Mouse (Mus musculus) right cerebral cortex, postnatal 4 days (tissue): ENCODE measurements around the gene Fbxw4.

Experiments
- DNase-seq: peaks from one replicate; pipeline ENCODE4 v3.0.0-alpha.2; 2022

Gene Fbxw4

DNA sequence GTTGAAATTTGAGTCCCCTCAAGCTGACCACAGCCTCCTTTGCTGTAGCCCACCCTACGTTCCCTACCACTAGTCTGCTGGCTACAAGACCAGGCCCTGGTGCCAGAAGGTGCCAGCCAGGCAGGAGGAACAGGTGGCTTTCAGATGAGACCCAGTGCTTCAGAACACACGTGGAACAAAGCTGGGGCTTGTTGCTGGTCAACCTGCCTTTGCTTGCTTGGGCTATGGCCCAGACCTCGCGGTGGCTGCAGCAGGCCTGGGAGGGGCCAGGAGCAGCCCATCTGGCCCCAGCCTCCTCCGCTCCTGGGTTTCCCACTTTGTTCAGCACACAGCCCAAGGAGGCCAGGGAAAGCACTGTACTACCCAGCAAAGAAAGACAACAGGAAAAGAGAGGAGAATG, 49.3 kb downstream of the Fbxw4 start:
- DNase-seq: no peak

DNA sequence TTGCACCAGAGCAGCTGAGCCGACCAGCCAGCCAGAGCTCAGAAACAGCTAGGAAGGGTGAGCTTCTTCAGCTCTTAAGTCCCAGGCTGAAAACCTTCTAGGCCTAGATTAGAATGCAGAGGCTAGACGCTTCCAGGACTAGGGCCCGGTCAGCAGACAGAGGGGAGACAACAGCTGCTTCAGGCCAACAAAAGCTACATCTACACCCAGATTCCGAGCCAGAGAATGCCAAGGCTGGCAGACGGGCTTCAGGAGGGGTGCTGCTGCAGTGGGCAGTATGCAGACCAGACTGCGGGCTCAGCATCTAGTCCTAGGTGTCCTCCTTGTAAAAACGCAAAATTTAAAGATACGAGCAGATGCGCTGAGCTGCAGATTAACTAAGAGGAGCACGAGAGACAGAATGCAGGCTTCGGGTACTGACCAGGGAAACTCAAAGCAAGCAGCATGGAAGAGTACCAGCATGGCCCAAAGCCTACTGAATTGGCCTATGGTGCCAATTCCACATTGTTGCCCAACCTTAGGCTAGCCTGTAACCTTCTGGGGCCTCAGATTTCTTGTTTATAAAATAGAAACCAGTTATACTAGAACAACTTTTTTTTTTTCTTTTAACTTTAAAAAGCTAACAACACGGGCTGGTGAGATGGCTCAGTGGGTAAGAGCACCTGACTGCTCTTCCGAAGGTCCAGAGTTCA, 51.3 kb downstream of the Fbxw4 start:
- no peak for DNase-seq

DNA sequence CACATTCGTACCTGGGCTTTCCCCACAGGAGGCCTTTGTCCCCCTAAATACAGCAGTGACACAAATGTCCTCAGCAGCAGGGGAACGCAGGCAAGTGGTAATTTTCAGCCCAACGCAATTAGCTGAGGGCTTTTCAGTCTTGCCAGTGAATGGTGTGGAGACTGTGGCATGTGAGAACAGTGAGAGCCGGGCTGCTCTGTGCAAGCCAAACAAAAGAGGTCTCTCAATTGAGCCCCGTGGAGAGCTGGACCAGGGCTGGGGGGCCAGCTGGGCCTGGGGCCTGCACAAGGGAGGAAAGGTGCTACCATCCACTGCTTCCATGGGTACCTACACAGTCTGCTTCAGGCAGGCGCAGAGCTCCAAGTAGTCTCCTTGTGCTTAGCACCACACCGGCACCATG, 52.6 kb downstream of the Fbxw4 start:
- DNase-seq: no peak

DNA sequence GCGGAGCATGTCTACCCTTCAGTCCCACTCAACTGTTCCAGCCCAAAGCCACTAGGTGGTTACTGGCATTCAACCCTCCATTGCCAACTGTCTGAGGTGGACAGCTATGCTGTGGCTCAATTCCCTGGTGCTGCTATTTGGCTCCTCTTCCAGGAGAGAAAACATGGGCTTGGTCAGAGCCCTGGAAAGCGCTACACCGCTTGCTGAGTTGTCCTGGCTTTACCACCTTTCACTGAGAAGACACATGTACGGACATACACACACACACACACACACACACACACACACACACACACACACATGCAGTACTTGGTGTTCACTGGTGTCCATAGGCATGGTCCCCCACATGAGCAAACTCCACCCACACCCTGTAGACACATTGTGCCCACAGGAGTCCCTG, 53.4 kb downstream of the Fbxw4 start:
- no peak for DNase-seq

DNA sequence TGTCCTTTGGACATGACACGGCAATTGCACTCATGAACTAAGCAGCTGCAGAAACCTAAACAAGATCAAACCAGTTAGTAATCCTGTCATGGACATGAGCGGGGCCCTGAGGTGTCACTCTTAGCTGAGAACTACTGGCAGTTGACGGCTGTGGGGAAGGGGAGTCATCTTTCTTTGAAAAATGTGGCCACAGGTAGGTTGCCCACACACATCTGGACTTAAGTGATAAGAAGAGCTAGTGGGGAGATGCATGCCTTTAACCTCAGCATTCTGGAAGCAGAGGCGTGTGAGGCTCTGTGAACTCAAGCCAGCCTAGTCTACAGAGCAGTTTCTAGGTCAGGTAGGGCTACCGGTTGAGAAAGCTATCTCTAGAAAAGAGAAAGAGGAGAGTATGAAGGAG, 57.5 kb downstream of the Fbxw4 start:
- no peak for DNase-seq

DNA sequence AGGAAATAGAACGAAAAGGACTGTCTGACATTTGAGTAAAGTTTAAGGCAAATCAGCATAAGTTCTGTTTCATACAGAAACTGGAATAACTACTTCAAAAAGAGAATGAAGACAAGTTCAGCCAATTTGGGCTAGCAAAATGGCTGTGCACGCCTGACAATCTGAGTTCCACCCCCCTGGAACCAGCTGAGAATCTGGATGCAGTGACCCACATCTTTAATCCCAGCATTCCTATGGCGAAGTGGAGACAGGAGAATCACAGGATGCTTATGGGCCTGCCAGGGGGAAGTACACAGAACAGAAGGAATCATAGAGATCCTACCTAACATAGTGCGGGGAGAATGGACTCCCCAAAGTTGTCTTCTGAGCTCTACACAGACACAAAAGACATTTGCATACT, 63.0 kb downstream of the Fbxw4 start:
- no peak for DNase-seq

DNA sequence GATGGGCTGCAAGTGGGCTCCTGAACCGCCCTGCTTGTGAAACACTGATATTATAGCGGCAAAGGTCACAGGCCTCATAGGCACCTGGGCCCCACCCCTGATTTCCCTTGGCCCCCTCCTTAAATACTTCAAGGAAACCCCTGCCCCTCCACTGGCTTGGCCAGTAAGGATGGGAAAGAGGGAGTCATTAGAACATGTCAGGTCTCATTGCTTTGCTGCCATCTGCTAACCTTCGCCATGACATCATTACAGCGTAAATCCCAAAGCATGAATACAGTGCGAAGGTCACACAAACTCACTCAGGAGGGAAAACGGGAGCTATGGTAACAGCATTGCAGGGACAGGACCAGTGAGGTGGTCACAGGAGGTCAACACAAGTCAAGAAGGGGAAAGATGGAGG, 63.7 kb downstream of the Fbxw4 start:
- DNase-seq: no peak

DNA sequence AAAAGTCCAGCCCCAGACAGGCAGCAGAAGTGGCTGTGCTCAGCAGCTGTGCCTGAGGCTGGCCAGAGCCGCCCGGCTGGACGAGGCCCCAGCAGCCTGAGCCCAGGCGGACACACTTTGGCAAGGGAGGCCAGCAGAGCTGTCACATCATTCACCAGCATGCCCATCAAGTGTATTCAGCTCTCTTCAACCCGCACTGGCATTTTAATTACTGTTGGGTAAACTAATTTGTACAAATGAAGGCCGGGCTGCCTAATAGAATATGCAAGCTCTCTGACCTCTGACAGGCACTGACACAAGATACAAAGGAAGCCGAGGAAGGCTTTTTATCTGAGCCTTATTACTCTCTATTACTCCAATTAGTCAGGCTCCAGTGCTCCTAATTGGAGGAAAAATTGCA, 64.1 kb downstream of the Fbxw4 start:
- no peak for DNase-seq

DNA sequence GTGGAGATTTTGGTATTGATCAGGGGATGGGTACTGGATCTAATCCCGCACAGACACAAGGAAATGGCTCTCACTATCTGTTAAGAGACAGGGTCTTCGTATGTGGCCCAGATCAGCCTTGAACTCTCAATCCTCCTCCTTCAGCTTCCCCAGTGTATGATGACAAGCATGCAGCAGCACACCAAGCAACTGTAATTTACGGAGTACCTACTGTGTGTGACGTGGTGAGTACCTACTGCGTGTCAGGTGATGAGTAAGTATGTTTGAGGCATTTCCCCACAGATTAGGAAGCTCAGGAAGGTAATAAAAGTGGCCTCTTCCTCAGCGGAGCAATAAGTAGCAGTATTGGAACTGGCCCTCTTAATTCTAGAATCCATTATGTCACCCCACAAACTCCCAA, 64.6 kb downstream of the Fbxw4 start:
- DNase-seq: no peak

DNA sequence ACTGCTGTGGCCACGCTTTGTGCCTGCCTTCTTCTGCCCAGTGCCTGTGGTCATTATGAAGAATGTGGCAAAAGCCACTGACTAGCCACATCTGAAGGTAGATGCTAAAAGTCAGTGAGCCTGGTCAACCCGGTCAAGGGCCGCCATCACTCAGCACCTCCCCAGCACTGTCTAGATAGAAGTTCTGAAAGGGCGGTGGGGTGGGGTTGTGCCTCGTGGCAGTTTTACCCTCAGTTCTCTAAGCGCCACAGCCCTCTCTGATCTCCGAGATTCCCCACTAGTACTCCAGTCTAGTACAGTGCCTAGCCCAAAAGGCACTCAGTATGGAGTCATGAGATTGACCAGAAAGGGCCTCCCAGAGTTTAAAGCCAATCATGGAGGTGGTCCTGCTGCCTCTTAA, 66.0 kb downstream of the Fbxw4 start:
- DNase-seq: no peak

DNA sequence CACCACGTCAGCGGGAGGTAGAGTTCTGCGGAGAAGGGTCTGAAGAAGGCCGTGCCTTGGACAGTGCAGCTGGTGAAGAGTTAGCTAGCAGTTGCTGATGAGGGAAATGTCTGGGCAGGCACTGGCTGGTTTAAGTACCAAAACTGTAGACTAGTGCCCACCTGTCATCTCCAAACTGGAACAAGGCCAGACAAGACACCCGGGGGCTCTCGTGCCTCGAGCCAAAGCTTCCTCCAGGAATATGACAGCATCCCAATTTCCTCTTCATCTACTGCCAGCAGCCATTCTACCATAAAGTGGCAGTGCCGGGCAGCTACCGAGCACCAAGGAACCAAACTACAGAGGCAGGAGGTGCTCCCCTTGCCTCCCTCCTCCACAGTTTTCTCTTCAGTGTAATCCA, 67.2 kb downstream of the Fbxw4 start:
- no peak for DNase-seq

DNA sequence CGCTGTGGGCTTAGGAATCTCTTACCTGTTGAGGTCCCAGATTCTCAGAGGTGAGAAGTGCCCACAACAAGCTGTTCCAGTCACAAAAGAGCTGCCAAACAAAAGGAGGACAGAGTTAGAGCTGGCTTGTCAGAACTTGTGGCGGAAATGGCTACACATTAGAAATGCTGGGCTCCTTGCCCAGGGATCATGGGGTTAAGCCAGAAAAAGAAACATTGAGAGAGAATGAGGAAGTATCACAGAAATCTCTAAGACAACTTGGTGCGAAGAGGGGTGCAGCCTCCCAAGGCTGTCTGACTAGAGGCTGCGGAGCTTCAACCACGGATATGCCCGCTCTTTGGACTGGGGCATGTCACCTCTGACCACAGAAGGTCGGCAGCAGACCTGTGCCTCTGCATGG, 68.4 kb downstream of the Fbxw4 start:
- peak; percentile 16 for DNase-seq

DNA sequence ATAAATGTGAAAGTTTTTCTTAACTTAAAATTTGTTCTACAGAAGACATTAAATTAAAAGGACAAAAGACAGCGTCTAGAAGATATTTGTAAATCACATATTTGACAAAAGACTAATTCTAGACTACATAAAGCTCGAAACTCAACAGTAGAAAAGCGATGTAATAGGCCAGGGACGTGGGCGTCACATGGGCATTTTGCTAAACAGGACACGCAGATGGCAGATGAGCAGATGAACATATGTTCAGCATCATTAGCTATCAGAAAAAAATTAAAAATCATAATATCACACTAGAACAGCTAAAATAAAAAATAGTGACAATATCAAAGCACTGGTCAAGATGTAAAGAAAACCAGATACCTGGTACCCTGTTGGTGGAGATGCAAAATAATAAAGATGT, 70.4 kb downstream of the Fbxw4 start:
- no peak for DNase-seq

DNA sequence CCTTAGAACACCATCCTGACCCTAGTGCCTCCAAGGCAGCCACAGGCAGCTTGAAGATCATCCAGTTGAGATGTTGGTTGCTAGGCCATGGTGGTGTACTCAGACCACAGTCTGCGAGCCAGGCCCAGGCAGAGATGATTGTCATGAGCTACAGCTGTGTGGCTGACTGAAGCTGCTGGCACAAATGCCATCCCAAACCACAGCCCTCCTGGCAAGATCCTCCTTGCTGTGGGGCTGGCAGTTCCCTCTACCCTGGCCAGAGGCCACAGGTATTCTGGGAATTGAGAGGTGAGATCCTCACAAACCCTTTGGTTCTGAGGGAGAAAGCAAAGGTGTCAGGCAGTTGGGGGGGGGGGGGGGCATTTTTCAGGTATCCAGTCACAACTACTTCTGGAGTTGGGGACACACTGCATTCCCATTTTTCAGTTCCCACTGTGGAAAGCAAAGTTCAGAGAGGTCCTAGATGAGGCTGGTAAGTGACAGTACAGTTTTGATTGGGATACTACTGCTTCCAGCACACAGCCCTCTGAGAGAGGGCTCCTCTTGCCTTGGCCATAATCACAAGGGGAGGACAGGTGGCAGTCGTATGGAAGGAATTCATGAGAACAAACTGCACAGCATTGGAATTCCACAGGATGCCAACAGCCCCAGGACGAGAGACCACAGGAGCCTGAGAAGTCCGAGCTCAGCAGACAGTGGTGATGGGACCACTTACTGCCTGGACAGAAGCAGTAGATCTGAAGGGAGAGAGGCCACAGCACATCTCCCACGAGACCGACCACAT, 72.4 kb downstream of the Fbxw4 start:
- no peak for DNase-seq

DNA sequence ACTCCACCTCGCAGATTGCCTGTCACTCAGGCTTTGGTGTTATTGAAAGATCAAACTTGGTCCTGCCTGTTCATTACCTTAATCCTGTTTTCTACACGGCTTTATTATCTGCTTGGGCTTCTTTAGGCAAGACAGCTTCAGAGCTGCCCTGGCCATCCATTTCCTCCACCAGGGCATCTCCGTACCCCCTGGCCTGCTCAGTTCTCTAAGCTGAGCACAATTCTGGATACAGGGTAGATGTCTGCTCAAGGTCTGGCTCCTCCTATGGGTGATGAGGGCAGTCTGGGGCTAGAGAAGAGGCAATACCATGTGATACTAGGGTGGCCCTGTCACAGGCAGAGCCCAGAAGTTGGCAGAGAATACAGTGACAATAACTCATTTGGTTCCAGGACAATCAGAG, 73.3 kb downstream of the Fbxw4 start:
- DNase-seq: no peak

DNA sequence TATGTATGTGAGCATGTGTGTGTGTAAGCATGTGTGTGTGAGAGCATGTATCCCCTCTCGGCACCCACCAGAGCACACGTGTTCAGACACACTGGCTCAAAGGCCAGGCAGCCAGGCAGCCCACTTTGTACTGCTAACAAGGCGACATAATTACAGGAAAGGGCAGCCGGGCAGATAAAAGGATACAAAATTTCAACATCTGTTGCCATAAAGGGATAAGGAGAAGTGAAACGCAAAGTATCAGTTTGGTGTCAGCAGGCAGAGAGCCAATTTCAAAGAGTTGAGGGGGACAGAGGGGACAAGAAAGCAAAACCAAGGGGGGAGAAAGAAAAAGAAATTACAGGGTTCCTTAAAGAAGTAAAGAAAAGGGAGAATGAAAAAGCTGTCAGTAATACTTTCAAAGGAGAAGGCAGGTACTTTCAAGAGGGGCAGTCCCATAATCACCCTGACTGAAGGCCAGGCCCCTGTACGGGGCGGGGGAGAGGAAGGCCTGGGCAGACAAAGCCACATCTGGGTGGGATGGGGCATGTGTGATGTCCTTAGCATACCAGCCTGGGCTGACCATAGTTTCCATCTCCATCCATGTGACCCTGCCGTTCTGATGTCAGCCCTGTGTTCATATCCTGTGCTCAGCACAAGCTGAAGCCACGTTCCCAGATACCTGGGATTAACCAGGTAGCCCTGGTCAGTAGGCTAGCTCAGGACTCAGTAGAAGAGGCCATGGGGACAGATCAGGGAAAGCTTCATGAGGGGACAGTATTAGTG, 75.1 kb downstream of the Fbxw4 start:
- DNase-seq: no peak

DNA sequence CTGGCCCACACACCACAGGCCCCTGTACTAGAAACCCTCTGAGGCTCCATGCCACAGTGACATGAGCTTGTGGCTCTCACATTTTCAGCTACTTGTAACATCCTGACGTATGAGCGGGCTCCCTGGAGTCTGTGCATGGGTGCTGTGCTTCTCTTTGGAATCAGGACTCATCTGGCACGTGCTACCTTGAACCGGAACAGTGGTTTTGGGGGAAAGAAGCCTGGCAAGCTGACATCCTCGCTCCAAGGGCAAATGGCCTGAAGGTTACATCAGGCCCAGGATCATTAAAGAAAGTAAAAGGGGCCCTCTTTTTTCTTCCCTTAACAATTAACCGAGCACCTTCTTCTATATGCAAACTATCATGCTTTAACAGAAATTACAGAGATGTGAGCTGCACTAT, 77.0 kb downstream of the Fbxw4 start:
- DNase-seq: no peak

DNA sequence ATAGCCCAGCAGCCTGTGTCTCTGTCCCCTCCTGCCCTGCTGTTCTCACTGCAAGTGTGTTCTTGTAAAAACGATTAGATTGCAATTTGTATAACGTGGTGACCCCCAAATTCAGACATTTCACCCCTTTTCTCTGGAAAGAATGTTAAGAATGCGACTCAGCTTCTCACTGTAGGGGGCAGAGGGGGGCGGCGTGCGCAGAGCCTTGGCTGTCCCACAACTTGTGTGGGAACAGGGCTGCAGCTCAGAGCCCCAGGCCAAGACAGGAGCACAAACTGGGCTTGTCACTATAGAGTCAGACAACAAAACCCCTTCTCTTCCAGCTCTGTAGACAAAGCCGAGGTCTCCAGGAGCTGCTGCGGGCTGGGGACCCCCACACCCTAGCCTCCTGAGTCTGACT, 78.0 kb downstream of the Fbxw4 start:
- no peak for DNase-seq

DNA sequence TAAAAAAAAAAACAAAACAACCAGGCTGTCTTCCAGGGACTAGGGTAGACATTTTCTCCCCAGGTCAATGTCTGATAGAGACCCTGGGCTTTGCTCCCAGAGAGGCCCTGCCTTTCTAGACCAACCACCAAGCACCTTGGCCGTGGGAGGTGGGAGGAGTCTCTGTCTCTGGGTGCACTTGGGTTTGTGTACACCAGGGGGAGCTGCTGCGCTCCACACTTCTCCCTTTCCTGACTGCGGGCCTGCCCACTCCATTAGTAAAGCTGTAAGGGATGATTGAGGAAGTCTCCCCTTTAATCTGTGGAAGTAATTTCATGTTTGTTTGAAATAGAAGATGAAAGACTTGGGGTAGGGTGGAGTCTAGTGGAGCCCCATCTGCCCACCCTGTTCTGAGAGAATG, 78.9 kb downstream of the Fbxw4 start:
- DNase-seq: peak; percentile 52

DNA sequence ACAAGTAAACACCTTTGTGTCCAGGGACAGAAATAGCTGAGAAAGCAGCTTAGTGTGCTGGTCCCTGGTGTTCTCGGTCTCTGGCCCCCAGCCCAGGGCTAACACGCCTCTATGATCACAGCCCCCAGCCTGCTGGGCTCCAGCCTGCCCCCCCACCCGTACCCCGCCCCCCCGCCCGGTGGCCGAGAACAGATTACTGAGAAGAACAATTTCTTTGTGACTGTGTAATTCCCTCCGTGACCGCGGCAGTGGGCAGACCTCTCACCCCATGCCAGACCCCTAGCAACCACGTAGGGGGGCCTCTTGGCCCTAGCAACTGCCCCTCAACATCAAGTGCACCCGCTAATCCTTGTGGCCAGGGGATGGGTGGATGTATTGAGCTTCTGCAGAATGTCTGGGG, 79.9 kb downstream of the Fbxw4 start:
- DNase-seq: no peak

DNA sequence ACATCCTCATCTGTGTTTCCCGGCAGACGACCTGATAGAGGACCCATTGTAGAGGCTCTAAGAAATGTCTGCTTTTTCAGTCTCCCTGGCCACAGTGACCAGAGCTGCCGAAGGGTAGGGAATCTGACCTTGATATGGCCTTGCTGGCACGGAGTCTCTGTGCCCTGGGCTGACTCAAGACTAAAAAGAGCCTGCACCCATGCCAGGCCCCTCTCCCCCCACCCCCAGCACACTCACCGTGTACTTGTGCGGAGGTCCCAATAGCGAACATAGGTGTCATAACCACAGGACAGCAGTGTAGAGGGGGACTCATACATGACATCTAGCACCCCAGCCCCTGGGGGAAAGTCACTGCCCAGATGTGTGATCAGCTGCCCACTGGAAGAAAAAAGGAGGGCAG, 80.7 kb downstream of the Fbxw4 start:
- DNase-seq: no peak

DNA sequence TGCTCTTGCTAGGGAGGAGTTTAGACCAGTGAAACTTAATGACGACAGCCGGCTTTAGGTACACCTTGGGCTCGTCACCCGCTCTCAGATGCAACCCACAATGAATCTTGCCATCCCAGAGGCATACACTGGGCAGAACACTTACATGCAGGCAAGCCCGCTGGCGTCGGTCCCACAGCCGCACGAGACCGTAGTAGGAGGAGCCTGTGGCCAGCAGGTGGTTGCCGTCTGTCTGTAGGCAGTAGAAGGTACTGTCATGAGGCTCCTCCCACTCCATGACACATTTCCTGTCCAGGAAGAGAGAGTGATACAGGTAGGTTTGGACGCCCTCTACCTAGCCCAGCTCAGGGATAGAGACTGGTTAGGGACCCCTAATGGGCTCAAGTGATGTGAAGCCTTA, 81.1 kb downstream of the Fbxw4 start:
- no peak for DNase-seq

DNA sequence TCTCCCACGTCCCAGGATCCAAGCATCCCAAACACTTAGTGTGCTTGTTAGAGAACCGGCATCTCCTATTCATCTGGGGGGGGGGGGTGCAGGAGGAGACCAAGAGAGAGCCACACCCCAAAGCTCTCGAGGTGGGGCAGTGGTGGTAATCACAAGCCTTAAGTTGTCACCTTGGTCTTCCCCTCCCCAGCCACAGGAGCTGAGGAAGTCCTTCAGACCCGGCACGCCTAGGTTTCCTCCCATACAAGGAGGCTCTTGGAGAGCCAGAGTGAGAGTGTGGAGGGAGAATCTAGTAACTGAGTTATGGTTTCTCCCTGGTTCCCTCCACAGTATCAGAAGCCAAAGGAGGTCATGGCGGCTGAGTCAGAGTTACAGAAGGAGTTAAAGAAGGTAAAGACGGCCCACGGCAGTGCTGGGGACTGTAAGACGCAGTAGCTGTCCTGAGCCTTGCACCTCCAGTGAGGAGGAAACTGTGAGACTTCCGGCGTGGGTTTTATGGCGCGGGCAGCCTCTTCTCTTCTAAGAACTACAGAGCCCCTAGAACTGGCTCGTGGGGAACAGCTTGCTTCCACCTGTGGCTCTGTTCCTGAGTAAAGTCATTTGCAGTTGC, 82.9 kb downstream of the Fbxw4 start:
- DNase-seq: no peak

DNA sequence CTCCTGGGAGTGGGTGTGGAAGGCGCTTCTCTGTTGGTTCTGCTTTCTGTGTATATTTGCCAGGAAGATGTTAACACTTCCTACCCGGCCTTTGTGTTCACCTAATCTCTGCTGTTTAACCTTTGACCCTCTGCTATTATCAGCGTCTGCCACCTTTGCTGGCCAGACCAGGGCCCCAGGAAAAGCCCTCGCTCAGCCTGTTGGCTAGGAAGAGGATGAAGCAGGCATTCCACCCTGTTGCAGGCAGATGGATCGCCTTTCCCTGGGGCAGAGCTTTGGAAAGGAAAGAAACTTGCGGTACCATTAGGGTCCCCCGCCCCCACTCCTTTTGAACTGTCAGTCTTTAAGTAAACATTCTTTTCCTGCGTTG, 84.5 kb downstream of the Fbxw4 start:
- DNase-seq: no peak
